Mouse (Mus musculus): ENCODE measurements around the gene Fnbp4. TPM values are rescaled to one million over a fixed set of nuclear protein-coding genes. Genes with fewer than 3 reads are reported as not detected.
"Not testable (repeated sequence)": the region's sequence is repeated elsewhere in the genome, so short reads cannot be mapped to it uniquely, and the experiment has no call there.

The Fnbp4 gene
- polyA plus RNA-seq, 1 experiment from 2014 or later = 82.2 TPM

GRCm38 (mm10) chr2:90820894-90821293, 75.7 kb downstream of the Fnbp4 start:
- Histone ChIP-seq H3K27me3 (ENCODE audit: insufficient read depth, low read length) (no peaks in the 10 kb centered on the region), H3K4me1 (ENCODE audit: insufficient read depth, low read length) (no peaks in the 10 kb centered on the region), H3K4me2 (replicated peaks; ENCODE audit: low read depth, low read length) (no peak overlapping the region), H3K9ac (replicated peaks; ENCODE audit: low read length) (no peak overlapping the region), H3K36me3 (ENCODE audit: insufficient read depth, low read length) (no peaks in the 10 kb centered on the region), H3K4me3 (ENCODE audit: low read length) (no peak overlapping the region), H3K27ac (ENCODE audit: low read length) (no peak overlapping the region), H3K9me3 (ENCODE audit: low read length) (no peaks in the 10 kb centered on the region)
- no peak for ATAC-seq (ENCODE audit: low FRiP score, low TSS enrichment)
- WGBS = 85% methylated on average over 3 of the region's 3 CpGs

GRCm38 (mm10) chr2:90822978-90823377, 77.8 kb downstream of the Fnbp4 start:
- Histone ChIP-seq H3K36me3 (ENCODE audit: insufficient read depth, low read length) (no peaks in the 10 kb centered on the region), H3K27ac (ENCODE audit: low read length) (no peak overlapping the region), H3K4me3 (ENCODE audit: low read length) (no peak overlapping the region), H3K9ac (replicated peaks; ENCODE audit: low read length) (no peak overlapping the region), H3K9me3 (ENCODE audit: low read length) (no peaks in the 10 kb centered on the region), H3K4me2 (replicated peaks; ENCODE audit: low read depth, low read length) (no peak overlapping the region), H3K4me1 (ENCODE audit: insufficient read depth, low read length) (no peaks in the 10 kb centered on the region), H3K27me3 (ENCODE audit: insufficient read depth, low read length) (no peaks in the 10 kb centered on the region)
- ATAC-seq (ENCODE audit: low FRiP score, low TSS enrichment) = no peak
- WGBS = 91% methylated on average over 2 of the region's 2 CpGs

- Histone ChIP-seq H3K4me1 (ENCODE audit: insufficient read depth, low read length) (no peaks in the 10 kb centered on the region), H3K4me2 (replicated peaks; ENCODE audit: low read depth, low read length) (no peak overlapping the region), H3K36me3 (ENCODE audit: insufficient read depth, low read length) (no peaks in the 10 kb centered on the region), H3K9ac (replicated peaks; ENCODE audit: low read length) (no peak overlapping the region), H3K27ac (ENCODE audit: low read length) (no peak overlapping the region), H3K27me3 (ENCODE audit: insufficient read depth, low read length) (no peaks in the 10 kb centered on the region), H3K4me3 (ENCODE audit: low read length) (no peak overlapping the region), H3K9me3 (ENCODE audit: low read length) (no peaks in the 10 kb centered on the region)
- WGBS = 83% methylated on average over 6 of the region's 6 CpGs
- ATAC-seq (ENCODE audit: low FRiP score, low TSS enrichment) = no peak
Measured at GRCm38 (mm10) chr2:90823781-90824180, 78.6 kb downstream of the Fnbp4 start.

GRCm38 (mm10) chr2:90824528-90824927, 79.4 kb downstream of the Fnbp4 start:
- not testable (repeated sequence) for H3K9ac ChIP-seq (replicated peaks; ENCODE audit: low read length); H3K4me3 ChIP-seq (ENCODE audit: low read length); H3K4me2 ChIP-seq (replicated peaks; ENCODE audit: low read depth, low read length); H3K27me3 ChIP-seq (ENCODE audit: insufficient read depth, low read length); ATAC-seq (ENCODE audit: low FRiP score, low TSS enrichment); H3K9me3 ChIP-seq (ENCODE audit: low read length); H3K27ac ChIP-seq (ENCODE audit: low read length); H3K4me1 ChIP-seq (ENCODE audit: insufficient read depth, low read length); H3K36me3 ChIP-seq (ENCODE audit: insufficient read depth, low read length)
- WGBS = 39% methylated on average over 10 of the region's 10 CpGs

- no peaks in the 10 kb centered on the region for H3K9me3 ChIP-seq (ENCODE audit: low read length)
- H3K4me3 ChIP-seq (ENCODE audit: low read length) = no peak overlapping the region
- no peak overlapping the region for H3K4me2 ChIP-seq (replicated peaks; ENCODE audit: low read depth, low read length)
- H3K4me1 ChIP-seq (ENCODE audit: insufficient read depth, low read length) = no peaks in the 10 kb centered on the region
- no peak overlapping the region for H3K9ac ChIP-seq (replicated peaks; ENCODE audit: low read length)
- no peaks in the 10 kb centered on the region for H3K36me3 ChIP-seq (ENCODE audit: insufficient read depth, low read length)
- no peak for ATAC-seq (ENCODE audit: low FRiP score, low TSS enrichment)
- WGBS = 89% methylated on average over 11 of the region's 11 CpGs
- H3K27ac ChIP-seq (ENCODE audit: low read length) = no peak overlapping the region
- no peaks in the 10 kb centered on the region for H3K27me3 ChIP-seq (ENCODE audit: insufficient read depth, low read length)
Measured at GRCm38 (mm10) chr2:90825515-90826172, 80.5 kb downstream of the Fnbp4 start.

GRCm38 (mm10) chr2:90828739-90829138, 83.6 kb downstream of the Fnbp4 start:
- ATAC-seq (ENCODE audit: low FRiP score, low TSS enrichment) = no peak
- no peak overlapping the region for H3K4me2 ChIP-seq (replicated peaks; ENCODE audit: low read depth, low read length)
- H3K9me3 ChIP-seq (ENCODE audit: low read length) = no peaks in the 10 kb centered on the region
- H3K27me3 ChIP-seq (ENCODE audit: insufficient read depth, low read length) = no peaks in the 10 kb centered on the region
- WGBS = 65% methylated on average over 7 of the region's 7 CpGs
- no peak overlapping the region for H3K27ac ChIP-seq (ENCODE audit: low read length)
- no peaks in the 10 kb centered on the region for H3K4me1 ChIP-seq (ENCODE audit: insufficient read depth, low read length)
- no peaks in the 10 kb centered on the region for H3K36me3 ChIP-seq (ENCODE audit: insufficient read depth, low read length)
- H3K9ac ChIP-seq (replicated peaks; ENCODE audit: low read length) = no peak overlapping the region
- no peak overlapping the region for H3K4me3 ChIP-seq (ENCODE audit: low read length)

Other genes starting within 250 kb of the Fnbp4 start
- 7.0 and 7.4 TPM in 2 replicates for gene Ptprj, start 164.7 kb upstream of the Fnbp4 start, polyA plus RNA-seq (2015; fragmentation: Nextera tagmentation; extraction: Ambion mirVana)
- gene Nup160, start 68.2 kb upstream of the Fnbp4 start, polyA plus RNA-seq (2015; fragmentation: Nextera tagmentation; extraction: Ambion mirVana) = 45.6 and 49.6 TPM in 2 replicates
- 0.66 and 0.71 TPM in 2 replicates for gene Agbl2, start 37.4 kb downstream of the Fnbp4 start, polyA plus RNA-seq (2015; fragmentation: Nextera tagmentation; extraction: Ambion mirVana)
- 240 and 244 TPM in 2 replicates for gene Mtch2, start 101.8 kb downstream of the Fnbp4 start, polyA plus RNA-seq (2015; fragmentation: Nextera tagmentation; extraction: Ambion mirVana)
- 6.5 and 7.0 TPM in 2 replicates for gene C1qtnf4, start 140.5 kb downstream of the Fnbp4 start, polyA plus RNA-seq (2015; fragmentation: Nextera tagmentation; extraction: Ambion mirVana)
- 46.8 and 50.2 TPM in 2 replicates for gene Kbtbd4, start 159.4 kb downstream of the Fnbp4 start, polyA plus RNA-seq (2015; fragmentation: Nextera tagmentation; extraction: Ambion mirVana)
- 246 and 251 TPM in 2 replicates for gene Ndufs3, start 159.5 kb downstream of the Fnbp4 start, polyA plus RNA-seq (2015; fragmentation: Nextera tagmentation; extraction: Ambion mirVana)
- gene Celf1, start 195.0 kb downstream of the Fnbp4 start, polyA plus RNA-seq (2015; fragmentation: Nextera tagmentation; extraction: Ambion mirVana) = 107 and 109 TPM in 2 replicates